Mouse (Mus musculus) ES-E14 (cell line): ENCODE data around the gene Tas2r143.

Source experiments
- MAFK ChIP-seq: IDR thresholded peaks from 2 replicates; pipeline ENCODE4 v1.6.1; 2014; ENCODE audit warnings: mild to moderate bottlenecking, low read depth, low read length, inconsistent platforms; ENCODE audit not compliant: insufficient read depth
- ZC3H11A ChIP-seq: IDR thresholded peaks from 2 replicates; pipeline ENCODE4 v1.6.1; 2012; ENCODE audit warnings: low read depth, mild to moderate bottlenecking, inconsistent platforms, low read length, borderline replicate concordance

DNA sequence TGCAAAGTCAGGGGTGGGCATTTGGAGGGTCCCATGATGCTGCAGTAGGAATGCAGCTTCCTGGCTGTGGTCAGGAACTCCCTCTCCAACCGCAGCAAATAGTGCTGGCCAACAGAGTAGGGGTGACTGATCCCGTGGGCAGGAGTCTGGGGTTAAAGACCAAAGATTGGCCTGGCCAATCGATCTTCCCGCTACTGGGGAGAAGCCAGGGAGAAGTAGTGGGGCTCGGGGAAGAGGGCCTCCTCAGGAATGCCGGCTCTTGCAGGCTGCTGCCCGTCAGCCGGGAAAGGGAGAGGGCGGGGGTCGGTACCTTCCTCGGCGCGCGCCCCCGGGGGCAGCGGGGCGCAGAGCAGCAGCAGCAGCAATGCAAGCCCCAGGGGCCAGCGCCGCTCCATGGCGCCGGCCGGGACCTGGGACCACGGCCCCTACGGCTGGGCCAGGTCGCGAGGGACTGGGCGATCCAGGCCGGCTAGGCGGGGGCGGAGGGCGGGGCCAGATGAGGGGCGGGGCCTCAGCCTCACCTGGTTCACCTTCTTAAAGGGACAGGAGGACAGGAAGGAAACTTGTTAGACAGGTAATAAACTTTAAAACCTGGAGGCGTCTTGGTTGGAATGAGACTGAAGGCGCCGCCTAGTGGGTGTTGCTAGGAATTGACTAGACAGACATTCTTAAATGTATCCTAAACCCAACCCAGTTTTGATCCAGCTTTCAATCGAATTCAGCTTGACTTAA, 27.1 kb upstream of the Tas2r143 start, which contains the start of gene Epha1:
- TF ChIP-seq MAFK, result no peak
- no peak for TF ChIP-seq ZC3H11A
